Mouse (Mus musculus): ENCODE results near the gene Polr3h.
A peak's percentile ranks its signal among the peaks of the same experiment; 100 is the strongest.
"Not testable (repeated sequence)": the region's sequence is repeated elsewhere in the genome, so short reads cannot be mapped to it uniquely, and the experiment has no call there.

The Polr3h gene

DNA sequence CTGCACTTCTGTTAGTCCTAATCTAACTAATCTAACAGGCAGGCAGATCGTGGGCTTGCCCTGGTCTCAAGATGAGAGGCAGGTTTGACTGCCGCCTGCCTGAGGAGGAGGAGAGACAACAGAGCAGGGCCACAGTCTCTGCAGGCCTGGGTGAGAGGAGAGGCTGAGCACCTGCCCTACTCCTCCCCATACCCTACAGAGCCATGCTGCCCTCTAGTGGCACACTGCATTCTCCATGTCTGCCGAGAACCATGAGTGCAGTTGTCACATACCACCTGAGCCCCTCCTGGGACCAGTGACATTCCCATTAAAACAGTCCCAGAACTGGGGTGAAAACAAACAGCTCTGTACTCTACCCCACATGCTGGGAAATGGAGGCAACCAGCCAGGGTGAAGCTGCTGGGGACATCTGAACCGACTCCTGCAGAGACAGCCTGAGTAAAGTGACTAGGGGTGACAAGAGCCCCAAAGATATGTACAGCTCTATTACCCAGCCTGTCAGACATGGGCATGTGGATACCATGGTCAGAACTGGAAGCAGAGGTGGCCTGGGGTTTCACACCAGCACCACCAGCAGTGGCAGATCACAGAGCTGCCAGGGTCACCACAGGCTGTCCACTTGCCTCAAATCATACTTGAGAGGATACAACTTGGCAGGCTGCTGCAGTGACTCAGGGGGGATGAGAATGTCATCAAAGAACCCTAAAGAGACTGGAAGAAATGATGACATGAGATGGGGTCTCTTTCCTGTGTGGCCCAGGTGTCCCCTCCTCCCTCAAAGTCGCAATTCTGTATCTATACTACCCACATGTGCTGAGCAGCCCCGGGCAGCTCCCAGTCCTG is 8.2 kb downstream of the Polr3h start:
- DNase-seq (ENCODE audit: low spot score in 2 of 2): peak; percentile 70 to 91

DNA sequence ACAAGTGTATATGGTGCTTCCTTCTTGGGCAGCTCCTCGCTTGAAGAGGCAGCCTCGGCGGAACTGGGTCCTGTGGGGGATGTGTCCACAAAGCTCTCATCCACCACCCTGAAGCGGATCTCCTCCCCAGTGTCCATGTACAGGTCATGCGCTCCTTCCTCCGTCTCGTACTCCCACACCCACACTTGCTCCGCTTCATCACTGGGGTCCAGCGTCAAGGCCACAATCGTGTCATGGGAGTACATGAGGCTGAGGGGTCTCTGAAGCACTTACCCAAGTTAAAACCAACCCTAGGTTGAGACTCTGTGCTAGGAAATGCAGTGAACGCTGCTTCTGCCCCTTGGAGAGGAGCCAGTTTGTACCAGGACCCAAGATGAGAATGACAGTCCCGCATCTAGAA is 8.8 kb downstream of the Polr3h start:
- DNase-seq (ENCODE audit: low spot score in 2 of 2): no peak

DNA sequence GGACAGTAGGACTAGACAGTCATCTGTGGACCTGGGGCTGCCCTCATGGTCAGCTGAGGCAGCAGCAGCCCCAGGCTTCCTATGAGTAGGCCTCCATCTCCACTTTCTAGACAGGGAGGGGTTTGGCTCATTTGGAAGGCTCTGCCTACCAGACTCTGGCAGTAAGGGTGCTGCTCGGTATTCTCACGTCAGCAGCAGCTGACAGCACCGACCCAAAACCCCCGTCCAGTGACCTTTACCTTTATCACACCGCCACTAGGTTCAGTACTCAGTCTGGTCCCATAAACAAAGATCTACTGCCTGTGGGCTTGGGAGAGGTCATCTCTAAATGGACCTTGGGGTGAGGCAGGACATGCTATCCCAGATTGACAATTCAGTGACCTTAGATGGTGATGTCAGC is 10.4 kb downstream of the Polr3h start:
- DNase-seq (ENCODE audit: low spot score in 2 of 2): no peak

DNA sequence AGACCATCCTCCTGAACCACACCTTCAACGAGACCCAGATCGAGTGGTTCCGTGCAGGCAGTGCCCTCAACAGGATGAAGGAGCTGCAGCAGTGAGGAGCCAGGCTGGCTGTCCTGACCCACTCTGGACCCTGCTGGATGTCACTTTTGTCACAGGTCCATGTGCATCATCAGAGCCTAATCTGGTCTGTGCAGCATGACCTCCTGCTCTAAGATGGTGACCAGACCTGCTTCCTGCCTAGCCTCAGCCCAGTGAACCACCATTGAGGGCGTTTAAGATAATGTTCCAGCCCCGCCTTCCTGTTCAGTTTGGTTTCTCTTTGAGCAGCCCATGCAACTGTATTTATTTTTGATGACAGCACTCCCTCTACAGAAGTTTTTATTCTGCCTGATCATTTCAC is 11.4 kb downstream of the Polr3h start:
- no peak for DNase-seq (ENCODE audit: low spot score in 2 of 2)

DNA sequence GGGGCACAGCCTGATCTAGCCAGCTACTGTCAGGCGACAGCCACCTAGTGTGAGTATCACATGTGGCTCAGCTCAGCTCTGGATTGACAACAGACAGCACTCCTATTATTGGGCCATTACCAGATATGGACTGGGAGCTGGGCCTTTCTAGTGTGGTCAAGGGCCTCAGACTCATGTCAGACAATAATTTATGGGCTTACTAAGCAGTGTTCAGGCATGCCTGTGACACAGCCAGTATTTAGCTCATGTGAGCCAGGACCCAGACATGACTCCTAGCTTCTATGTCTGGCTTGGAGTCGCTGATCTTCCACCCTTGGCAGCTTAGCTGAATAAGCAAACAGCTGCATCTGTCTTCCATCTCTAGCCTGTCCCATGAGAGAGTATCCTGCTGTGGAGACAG is 13.5 kb downstream of the Polr3h start:
- no peak for DNase-seq (ENCODE audit: low spot score in 2 of 2)

DNA sequence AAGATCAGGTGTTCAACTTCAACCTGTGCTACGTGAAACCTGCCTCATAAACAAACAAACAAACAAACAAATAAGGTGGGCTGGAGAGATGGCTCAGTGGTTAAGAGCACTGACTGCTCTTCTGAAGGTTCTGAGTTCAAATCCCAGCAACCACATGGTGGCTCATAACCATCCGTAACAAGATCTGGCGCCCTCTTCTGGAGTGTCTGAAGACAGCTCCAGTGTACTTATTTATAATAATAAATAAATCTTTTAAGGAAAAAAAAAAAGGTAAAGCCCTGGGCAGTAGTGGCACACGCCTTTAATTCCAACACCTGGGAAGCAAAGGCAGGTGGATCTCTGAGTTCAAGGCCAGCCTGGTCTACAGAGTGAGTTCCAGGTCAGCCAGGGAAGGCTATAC is 17.3 kb downstream of the Polr3h start:
- DNase-seq (ENCODE audit: low spot score in 2 of 2): not testable (repeated sequence)

DNA sequence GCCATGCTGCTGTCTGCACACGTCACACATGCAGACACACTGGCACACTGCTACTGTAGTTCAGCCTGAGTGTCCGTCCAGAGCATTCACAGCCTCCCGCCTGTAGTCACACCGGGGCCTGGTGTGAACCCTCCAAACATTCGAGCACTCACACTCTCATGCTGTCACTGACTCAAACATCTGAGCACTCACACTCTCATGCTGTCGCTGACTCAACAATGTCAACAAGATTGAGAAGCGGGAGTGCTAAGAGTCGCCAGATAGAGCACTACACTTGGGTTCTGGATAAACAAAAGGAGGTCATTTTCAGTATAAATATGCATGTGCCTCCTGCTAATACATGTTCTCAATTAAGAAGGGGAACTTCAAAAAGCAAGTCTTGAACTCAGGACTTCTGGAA is 18.1 kb downstream of the Polr3h start:
- no peak for DNase-seq (ENCODE audit: low spot score in 2 of 2)

DNA sequence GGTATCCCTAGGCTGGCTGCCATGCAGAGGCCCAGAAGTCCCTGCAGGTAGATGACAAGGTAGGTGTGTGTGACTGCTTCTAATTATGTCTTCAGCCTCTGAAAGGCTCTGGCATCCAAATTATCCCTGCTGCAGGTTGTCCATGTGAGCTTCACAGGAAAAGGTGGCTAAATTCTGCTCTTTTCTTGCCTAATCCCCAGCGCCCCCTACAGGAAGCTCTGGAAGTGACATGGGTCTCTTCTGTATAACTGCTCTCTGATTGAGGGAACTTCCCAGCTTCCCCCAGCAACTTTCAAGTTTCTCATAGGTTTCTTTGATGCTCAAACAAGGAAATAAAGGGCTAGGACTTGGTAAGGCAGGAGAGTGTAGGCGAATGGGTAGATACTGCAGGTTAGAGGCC is 21.1 kb downstream of the Polr3h start:
- DNase-seq (ENCODE audit: low spot score in 2 of 2): peak; percentile 71 to 91

DNA sequence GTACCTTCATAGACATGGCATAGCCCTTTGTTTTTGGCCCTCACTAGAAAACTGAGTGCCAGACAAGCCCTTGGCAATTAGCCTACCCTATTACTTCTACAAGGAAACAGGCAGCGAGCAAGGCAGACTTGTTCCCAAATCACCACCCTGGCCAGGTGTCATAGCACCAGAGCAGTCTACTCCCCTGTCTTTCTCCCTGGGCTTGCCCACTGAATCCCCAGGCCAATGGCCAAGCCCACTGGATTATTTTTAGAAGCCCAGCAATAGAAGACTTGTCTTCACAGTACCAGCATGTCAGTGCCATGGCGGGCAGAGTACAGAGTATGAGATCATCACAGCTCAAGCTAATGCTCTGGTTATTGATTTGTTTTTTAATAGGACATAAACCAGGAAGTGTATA is 27.3 kb downstream of the Polr3h start:
- DNase-seq (ENCODE audit: low spot score in 2 of 2): no peak

DNA sequence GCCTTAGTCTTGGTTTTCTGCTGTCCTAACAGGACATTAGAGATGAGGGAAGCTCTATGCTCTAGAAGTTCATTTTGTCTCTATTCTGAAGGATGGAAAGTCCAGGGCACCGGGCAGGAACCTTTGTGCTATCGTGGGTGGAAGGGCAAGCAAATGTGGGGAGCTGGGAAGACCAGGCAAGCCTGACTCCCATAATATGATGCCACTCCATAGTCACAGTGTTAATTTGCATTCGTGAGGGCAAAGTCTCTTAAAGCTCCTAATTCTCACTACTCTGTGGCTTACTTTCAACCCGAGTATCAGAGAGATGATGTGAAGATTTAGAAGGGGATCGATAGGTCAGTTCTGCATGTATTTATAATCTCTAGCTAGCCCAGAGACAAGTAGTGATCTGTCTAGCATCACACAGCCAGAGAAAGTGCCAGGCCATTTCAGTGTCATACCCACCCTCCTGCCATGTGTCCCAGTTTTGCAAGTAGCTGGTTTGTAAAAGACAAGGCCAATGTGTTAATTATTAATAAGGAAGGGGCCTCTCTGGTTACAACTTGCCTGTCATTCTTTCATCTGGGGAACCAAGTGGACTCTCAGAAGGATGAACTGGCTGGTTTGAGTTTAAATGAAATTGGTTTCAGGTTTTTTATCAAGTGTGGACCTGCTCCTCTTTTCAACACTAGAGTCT is 28.3 kb downstream of the Polr3h start:
- no peak for DNase-seq (ENCODE audit: low spot score in 2 of 2)

DNA sequence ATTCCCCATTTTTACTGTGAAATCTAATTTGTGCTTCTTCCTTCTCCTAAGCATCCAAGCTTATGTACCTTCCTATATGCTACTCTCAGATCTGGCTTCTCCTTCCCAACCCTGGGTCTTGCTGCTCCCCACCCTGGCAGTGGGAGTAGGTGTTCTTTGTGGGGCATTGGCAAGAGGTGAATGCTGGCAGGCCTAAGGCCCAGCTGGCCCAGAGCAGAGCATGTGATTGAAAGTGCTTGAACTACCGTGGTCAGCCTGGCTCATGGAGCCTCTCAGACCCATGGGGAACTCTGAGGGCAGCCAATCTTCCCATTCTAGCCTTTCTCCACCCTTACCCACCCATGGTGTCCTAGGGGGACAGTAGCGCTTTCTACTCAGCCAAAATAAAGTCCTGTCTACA is 29.6 kb downstream of the Polr3h start:
- no peak for DNase-seq (ENCODE audit: low spot score in 2 of 2)

DNA sequence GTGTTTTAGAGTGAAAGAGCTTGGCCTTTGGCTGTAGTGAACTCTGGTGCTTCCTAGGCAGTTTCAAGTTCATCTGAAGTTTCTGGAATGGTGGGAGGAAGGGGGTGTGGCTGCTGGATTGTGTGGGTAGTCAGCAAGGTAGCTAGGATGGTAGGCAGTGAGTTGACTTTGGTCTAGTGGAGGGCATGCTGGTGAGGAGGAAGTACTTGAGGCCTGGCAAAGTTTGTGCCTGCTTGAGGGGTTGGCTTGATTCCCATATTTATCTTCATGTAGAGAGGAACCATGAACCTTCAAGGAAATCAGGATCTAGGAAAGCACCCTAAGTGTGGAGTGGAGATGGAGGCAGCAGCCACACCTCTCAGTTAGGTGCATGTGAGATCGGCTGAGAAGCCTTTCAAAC is 32.0 kb downstream of the Polr3h start:
- no peak for DNase-seq (ENCODE audit: low spot score in 2 of 2)

DNA sequence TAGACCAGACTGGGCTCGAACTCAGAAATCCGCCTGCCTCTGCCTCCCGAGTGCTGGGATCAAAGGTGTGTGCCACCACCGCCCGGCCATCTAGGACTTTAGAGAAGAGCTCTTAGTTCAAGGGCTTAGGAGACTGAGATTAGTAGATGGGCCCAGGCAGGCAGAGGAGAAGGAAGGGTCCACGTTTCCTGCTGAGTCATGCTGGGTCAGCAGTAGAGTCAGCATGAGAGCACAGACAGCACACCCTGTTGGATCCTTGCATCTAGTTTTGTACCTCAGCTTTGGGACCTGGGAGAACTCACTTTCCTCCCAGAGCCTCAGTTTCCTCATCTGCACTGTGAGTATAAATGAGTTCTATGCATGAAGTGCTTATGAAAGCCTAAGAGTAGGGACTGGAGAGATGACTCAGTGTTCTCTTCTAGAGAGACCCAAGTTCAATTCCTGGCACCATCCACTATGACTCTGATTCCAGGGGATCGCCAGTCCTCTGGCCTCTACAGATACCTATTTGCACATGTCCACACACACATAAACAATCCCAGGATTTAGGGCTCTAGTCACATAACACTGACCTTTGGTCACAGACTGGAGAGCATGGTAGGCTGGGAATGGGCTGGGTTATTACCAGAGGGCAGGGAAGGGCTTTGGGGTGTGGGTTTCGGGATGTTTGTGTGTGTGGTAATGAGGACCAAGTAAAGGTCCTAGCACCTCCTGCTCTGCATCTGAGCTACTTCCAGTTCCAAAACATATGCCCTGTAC is 34.0 kb downstream of the Polr3h start:
- no peak for DNase-seq (ENCODE audit: low spot score in 2 of 2)

DNA sequence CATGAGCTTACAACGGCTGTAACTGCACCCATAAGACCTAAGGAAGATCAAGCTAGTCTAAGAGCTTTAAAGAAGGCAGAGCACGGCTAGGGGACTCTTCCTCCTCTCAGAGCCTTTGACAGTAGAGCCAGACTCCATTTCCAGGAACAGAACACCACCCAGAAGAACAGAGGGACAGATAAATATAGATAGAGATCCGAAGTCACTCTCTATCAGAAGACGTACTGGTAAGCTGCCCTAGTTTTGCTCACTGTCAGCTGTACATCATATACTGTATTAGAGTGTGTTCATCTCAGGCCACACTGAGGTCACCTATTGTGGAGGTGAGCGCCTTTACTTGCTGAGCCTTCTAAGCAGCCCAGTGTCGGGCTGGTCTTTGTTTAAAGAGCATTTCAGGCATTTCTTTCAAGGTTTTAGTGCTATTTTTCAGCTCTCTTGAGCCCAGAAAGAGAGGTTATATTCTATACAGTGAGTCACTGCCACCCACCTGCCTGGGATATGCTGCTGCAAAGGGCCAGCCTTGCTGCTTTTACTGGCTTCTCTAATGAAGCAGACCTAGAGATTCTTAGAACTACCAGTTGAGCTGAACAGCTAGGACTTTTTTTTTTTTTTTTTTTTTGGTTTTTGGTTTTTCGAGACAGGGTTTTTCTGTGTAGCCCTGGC is 34.8 kb downstream of the Polr3h start:
- no peak for DNase-seq (ENCODE audit: low spot score in 2 of 2)

DNA sequence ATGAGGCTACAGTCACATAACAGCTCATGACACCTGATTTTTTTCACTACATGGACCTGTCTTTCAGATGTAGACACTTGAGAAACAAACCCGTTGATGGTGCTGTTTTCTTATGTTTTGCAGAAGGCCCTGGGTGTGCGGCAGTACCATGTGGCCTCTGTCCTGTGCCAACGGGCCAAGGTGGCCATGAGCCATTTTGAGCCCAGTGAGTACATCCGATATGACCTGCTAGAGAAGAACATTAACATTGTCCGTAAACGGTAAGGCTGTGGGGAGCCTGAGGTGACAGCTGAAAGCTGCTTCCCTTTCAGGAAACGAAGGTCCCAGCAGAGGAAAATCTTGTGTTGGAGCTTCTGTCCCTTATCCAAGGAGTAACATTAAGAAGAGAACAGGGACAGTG is 36.9 kb downstream of the Polr3h start:
- DNase-seq (ENCODE audit: low spot score in 2 of 2): no peak

DNA sequence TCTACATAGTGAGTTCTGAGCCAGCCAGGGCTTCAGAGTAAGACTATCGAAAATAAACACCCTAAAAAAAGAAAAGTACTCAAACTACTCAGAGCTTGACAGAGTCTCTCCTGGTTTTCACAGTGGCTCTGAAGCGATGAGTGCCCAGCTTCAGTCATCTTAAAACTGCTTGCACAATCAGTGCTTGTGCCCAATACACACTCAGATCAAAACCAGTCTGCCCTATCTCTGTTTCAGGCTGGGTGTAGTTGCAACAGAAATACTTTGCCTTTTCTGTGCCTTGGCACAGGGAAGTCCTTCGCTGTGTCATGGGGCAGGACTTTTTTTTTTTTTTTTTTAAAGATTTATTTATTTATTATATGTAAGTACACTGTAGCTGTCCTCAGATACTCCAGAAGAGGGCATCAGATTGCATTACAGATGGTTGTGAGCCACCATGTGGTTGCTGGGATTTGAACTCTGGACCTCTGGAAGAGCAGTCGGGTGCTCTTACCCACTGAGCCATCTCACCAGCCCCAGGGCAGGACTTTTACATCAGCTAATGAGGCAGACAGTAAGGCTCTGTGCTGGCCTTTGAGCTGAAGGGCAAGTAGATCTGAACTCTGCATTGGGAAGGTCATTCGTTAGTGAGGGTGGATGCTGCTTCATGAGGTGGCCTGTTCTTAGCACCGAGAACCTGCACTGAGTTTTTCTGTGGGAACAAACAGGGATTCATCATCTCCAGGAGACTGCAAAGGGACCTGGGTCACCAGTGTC is 39.1 kb downstream of the Polr3h start:
- no peak for DNase-seq (ENCODE audit: low spot score in 2 of 2)

DNA sequence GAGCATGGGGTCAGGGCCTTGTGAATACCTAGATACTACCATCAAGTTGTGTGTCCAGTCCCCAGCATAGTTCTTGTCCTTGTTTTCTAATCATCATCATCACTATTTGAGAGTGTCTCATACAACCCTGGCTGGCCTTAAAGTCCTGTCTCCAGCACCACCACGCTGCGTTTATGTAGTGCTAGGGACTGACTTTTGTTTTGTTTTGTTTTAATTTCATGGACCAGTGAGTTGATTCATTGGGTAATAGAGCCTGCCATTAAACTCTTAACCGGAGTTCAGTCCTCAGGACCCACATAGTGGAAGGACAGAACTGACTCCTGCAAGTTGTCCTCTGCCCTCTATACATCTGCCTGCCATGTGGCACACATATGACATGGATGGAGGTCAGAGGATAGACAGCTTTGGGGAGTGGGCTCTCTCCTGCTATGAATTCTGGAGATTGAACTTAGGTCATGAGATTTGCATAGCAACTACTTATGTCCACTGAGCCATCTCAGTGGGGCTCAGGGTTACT is 40.6 kb downstream of the Polr3h start:
- DNase-seq (ENCODE audit: low spot score in 2 of 2): no peak

DNA sequence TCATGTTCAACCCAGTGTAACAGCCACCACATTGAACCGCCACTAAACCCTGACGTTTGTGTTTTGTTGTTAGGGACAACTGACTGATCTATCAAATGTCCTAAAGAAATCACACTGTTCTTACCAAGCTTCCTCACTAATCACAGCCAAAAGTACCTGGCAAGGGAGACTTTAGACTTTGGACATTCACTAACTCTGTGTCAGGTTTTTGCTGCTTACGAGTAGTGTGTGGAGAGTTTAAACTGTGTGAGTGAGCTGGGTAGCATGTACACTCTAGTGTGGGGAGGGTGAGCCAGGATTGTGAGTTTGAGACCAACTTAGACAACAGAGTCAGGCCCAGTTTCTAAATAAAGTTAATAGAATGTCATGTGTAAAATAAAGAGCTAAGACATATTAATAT is 43.7 kb downstream of the Polr3h start:
- no peak for DNase-seq (ENCODE audit: low spot score in 2 of 2)

DNA sequence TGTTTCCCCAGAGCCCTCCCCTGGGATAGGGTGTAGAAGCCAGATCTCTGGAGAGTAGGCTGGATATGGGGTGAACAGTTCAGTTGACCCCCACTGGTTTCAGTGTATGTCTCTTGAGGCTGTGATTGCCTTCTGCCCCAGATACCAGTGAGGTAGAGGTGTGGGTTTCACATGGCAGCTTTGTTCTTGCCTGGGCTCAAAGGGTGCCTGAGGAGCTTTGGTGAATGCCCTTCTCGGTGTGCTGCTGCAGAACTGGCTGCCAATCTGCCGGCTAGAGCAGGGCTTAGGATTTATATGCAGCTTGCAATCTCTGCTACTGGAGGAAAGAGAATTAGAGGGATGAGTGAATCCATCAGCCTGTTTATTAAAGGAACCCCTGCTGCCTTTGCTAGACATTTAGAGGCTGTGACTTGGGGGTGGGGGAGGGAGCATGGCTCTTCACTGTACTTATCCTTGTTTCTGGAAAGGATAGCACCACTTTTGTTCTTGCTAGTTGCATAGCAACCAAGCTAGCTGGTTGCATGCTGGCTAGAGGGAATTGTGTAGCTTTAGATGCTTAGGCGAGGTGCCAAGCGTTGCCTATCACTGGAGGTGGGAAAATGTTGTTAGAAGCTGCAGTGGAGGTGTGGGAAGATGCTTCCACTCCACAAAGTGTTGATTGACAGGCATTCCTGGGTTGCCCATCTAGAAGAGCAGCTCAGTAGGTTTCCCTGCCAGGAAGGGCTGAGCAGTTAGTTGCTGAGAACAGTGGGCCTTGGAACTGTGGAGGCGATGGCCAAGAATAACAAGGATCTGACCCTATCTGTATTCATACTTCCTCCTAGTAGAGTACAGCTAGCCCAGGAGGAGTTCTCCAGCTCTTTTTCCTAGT is 46.3 kb downstream of the Polr3h start:
- no peak for DNase-seq (ENCODE audit: low spot score in 2 of 2)
